Mouse (Mus musculus) hindbrain, embryonic 12.5 days (tissue): ENCODE results near the gene Igf2r. TPM values are rescaled to one million over a fixed set of nuclear protein-coding genes. Genes with fewer than 3 reads are reported as not detected.

Source experiments
- ATAC-seq: fragments of 200-750 bp; cut with Nextera tagmentation; 2 replicates; pipeline ENCODE4 v1.8.0; 2017; ENCODE audit warnings: moderate TSS enrichment; ENCODE audit not compliant: low FRiP score
- H3K27ac ChIP-seq: fragments of 300-500 bp; sonication (generic); 2 replicates; pipeline ENCODE4 v1.5.1; 2016; ENCODE audit warnings: mild to moderate bottlenecking
- H3K27me3 ChIP-seq: fragments of 300-500 bp; sonication (generic); 2 replicates; pipeline ENCODE4 v1.6.1; 2016; ENCODE audit warnings: mild to moderate bottlenecking
- H3K36me3 ChIP-seq: fragments of 300-500 bp; sonication (generic); 2 replicates; pipeline ENCODE4 v1.6.1; 2016; ENCODE audit warnings: mild to moderate bottlenecking
- H3K4me1 ChIP-seq: fragments of 300-500 bp; sonication (generic); 2 replicates; pipeline ENCODE4 v1.6.1; 2016
- H3K4me2 ChIP-seq: fragments of 300-500 bp; sonication (generic); replicated peaks from 2 replicates; pipeline ENCODE4 v1.6.1; 2016; ENCODE audit warnings: mild to moderate bottlenecking
- H3K4me3 ChIP-seq: fragments of 300-500 bp; sonication (generic); 2 replicates; pipeline ENCODE4 v1.5.1; 2016; ENCODE audit warnings: mild to moderate bottlenecking
- H3K9ac ChIP-seq: fragments of 300-500 bp; sonication (generic); 2 replicates; pipeline ENCODE4 v1.6.1; 2016; ENCODE audit warnings: mild to moderate bottlenecking, moderate library complexity
- H3K9me3 ChIP-seq: fragments of 300-500 bp; sonication (generic); replicated peaks from 2 replicates; pipeline ENCODE4 v1.6.1; 2016; ENCODE audit warnings: mild to moderate bottlenecking
- WGBS: fragments of 180-500 bp; shearing (Covaris S2); methylation state at CpG from one replicate; pipeline ENCODE4 v1.1.7; 2016; 5-methylcytosine and 5-hydroxymethylcytosine counted together
- polyA plus RNA-seq: library from polyadenylated mRNA; unstranded; fragments of >200 nt; fragmentation: Nextera tagmentation; extraction: Ambion mirVana; gene quantifications from 2 replicates; pipeline ENCODE4 v1.2.1, GENCODE M21; 2016

The Igf2r gene
- polyA plus RNA-seq, 1 experiment from 2014 or later, result 27.5 TPM

GRCm38 (mm10) chr17:12668478-12669362, 100.7 kb downstream of the Igf2r start:
- Histone ChIP-seq H3K27me3 (no peaks in the 10 kb centered on the region), H3K4me3 (no peak overlapping the region), H3K27ac (no peak overlapping the region), H3K4me2 (no peak overlapping the region), H3K9me3 (no peaks in the 10 kb centered on the region), H3K4me1 (no peaks in the 10 kb centered on the region), H3K36me3 (no peaks in the 10 kb centered on the region), H3K9ac (no peak overlapping the region)
- WGBS, result 61% methylated on average over 7 of the region's 7 CpGs
- ATAC-seq, result no peak

DNA sequence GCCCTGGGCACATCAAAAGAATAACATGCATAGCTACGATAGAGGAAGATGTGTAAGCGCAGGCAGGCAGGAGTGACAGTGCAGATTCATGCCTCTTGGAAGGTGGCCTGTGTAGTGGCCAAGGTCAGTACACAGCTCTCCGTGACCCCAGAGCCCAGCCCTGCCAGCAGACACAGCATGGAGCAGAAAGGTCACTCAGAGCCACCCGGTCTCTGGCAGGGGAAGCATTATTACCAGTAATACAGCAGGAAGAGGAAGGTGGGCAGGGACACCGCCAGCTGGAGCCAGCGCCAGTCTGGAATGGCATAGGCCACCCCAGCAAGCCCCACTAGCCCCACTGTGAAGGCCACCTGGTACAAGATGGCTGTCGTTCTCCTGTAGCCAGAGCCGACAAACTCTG, 105.3 kb downstream of the Igf2r start:
- no peaks in the 10 kb centered on the region for H3K9me3 ChIP-seq
- no peaks in the 10 kb centered on the region for H3K27me3 ChIP-seq
- no peaks in the 10 kb centered on the region for H3K36me3 ChIP-seq
- no peak overlapping the region for H3K27ac ChIP-seq
- H3K4me1 ChIP-seq, result no peaks in the 10 kb centered on the region
- no peak overlapping the region for H3K4me2 ChIP-seq
- H3K9ac ChIP-seq, result no peak overlapping the region
- WGBS, result 76% methylated on average over 8 of the region's 8 CpGs
- ATAC-seq, result no peak
- no peak overlapping the region for H3K4me3 ChIP-seq

GRCm38 (mm10) chr17:12660572-12661260, 108.7 kb downstream of the Igf2r start:
- H3K4me1 ChIP-seq, result no peaks in the 10 kb centered on the region
- WGBS, result 72% methylated on average over 13 of the region's 13 CpGs
- H3K27ac ChIP-seq, result no peak overlapping the region
- H3K9me3 ChIP-seq, result no peaks in the 10 kb centered on the region
- no peak overlapping the region for H3K4me2 ChIP-seq
- H3K27me3 ChIP-seq, result no peaks in the 10 kb centered on the region
- no peak for ATAC-seq
- no peak overlapping the region for H3K4me3 ChIP-seq
- no peaks in the 10 kb centered on the region for H3K36me3 ChIP-seq
- H3K9ac ChIP-seq, result no peak overlapping the region

DNA sequence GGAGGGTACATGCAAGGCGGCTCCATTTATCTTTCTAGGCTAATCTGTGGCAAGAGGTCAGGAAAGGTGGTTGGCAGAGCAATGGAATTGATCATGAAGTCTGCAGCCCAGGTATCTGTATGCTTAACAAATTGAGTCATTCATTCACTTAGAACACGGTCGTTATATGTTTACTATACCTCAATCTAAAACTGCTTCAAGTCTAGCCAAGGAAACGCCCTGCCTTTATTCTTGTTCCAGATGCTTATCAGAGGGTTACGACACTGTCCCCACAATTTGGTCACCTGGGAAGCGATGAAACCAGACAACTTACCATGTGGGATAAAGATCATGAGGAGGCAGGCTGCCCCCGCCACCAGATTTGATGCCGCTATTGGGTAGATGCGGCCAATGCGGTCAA, 110.2 kb downstream of the Igf2r start:
- Histone ChIP-seq H3K9ac (no peak overlapping the region), H3K27me3 (no peaks in the 10 kb centered on the region), H3K9me3 (no peaks in the 10 kb centered on the region), H3K36me3 (no peaks in the 10 kb centered on the region), H3K4me3 (no peak overlapping the region), H3K4me1 (no peaks in the 10 kb centered on the region), H3K4me2 (no peak overlapping the region), H3K27ac (no peak overlapping the region)
- ATAC-seq, result no peak
- WGBS, result 94% methylated on average over 10 of the region's 10 CpGs

DNA sequence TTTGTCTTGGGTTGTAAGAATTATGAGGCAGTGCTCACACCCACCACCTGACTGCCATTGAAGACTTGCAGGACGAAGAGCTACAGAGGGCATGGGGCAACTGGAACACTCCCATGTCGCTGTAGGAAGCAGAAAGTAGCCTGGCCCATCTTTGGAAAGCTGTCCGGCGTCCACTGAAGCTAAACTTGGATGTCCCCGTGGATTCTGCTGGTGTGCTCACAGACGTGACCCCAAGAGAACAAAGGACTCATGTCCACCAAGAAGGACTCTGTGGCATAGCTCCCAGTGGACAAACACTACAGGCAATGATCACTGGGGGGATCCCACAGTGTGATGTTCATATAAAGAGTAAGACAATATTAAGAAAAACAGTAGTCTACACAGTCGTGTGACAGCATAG, 110.7 kb downstream of the Igf2r start:
- Histone ChIP-seq H3K4me2 (no peak overlapping the region), H3K4me3 (no peak overlapping the region), H3K4me1 (no peaks in the 10 kb centered on the region), H3K36me3 (no peaks in the 10 kb centered on the region), H3K27me3 (no peaks in the 10 kb centered on the region), H3K9me3 (no peaks in the 10 kb centered on the region), H3K9ac (no peak overlapping the region), H3K27ac (no peak overlapping the region)
- WGBS, result 89% methylated on average over 7 of the region's 7 CpGs
- ATAC-seq, result no peak

DNA sequence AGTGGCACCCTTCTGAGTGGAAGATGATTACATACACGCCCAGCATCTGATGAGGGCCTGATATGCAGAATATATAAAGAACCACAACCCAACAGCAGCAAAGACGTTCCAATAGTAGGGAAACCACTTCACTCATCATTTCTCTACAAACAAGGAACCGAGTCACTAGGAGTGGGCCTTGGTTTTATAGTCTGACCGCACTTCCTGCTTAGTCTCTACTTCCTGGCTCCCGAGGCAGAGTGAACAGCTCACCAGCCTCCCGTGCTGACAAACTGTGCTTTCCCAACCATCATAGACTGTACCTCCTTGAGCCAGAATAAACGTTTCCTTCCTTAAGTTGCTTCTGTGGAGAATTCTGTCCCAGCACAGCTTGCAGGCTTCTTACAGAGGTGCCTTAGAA, 113.6 kb downstream of the Igf2r start:
- no peaks in the 10 kb centered on the region for H3K9me3 ChIP-seq
- no peak for ATAC-seq
- WGBS, result 84% methylated on average over 7 of the region's 7 CpGs
- H3K4me3 ChIP-seq, result no peak overlapping the region
- H3K27me3 ChIP-seq, result no peaks in the 10 kb centered on the region
- H3K9ac ChIP-seq, result no peak overlapping the region
- H3K36me3 ChIP-seq, result no peaks in the 10 kb centered on the region
- no peak overlapping the region for H3K4me2 ChIP-seq
- H3K27ac ChIP-seq, result no peak overlapping the region
- H3K4me1 ChIP-seq, result no peaks in the 10 kb centered on the region

- Histone ChIP-seq H3K9me3 (no peaks in the 10 kb centered on the region), H3K27ac (no peak overlapping the region), H3K9ac (no peak overlapping the region), H3K4me3 (no peak overlapping the region), H3K27me3 (no peaks in the 10 kb centered on the region), H3K4me2 (no peak overlapping the region), H3K36me3 (no peaks in the 10 kb centered on the region), H3K4me1 (no peaks in the 10 kb centered on the region)
- ATAC-seq, result no peak
- 78% methylated on average over 3 of the region's 3 CpGs for WGBS
Measured at GRCm38 (mm10) chr17:12654061-12654460, 115.4 kb downstream of the Igf2r start.

DNA sequence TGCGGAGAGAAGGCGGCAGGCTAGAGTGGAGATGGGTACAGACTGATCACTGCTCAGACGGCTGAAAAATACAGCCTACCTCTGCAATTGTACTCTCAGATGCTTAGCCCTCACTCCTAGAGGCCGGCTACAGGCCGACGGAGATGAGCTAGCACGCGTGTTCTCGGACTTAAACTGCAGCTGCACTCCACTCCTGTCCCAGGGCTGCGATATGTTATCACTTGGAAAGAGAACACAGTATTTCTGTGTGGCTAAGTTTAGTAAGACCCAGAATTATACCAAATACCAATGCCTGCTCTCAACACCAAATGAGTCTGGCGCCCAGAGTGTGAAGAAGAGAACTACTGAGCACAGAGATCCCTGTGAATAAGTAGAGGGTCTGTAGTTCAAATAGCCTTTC, 116.9 kb downstream of the Igf2r start:
- Histone ChIP-seq H3K4me3 (no peak overlapping the region), H3K9ac (no peak overlapping the region), H3K27ac (no peak overlapping the region), H3K9me3 (no peaks in the 10 kb centered on the region), H3K27me3 (no peaks in the 10 kb centered on the region), H3K4me2 (no peak overlapping the region), H3K36me3 (no peaks in the 10 kb centered on the region), H3K4me1 (no peaks in the 10 kb centered on the region)
- 93% methylated on average over 11 of the region's 11 CpGs for WGBS
- ATAC-seq, result no peak

DNA sequence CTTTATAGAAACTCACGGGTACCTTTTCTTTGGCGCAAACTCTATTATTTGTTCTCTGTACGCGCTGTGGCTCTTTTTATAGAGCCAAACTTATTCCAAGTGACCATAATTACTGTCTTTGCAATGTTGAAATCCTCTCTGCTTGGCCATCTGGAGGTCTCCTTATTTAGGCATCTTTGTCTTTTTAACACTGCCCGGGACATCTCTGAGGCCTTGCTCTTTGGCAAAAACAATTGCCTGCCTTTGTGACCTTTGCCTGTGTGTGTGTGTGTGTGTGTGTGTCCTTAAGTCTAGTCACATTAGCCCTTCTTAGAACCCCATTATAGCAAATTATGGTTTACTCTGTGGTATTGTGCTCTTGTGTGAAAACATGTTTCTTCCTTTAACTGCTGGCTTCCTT, 124.0 kb downstream of the Igf2r start:
- no peak overlapping the region for H3K4me2 ChIP-seq
- no peaks in the 10 kb centered on the region for H3K27me3 ChIP-seq
- H3K27ac ChIP-seq, result no peak overlapping the region
- no peaks in the 10 kb centered on the region for H3K4me1 ChIP-seq
- no peak overlapping the region for H3K9ac ChIP-seq
- H3K9me3 ChIP-seq, result no peaks in the 10 kb centered on the region
- H3K4me3 ChIP-seq, result no peak overlapping the region
- WGBS, result 84% methylated on average over 5 of the region's 5 CpGs
- no peaks in the 10 kb centered on the region for H3K36me3 ChIP-seq
- no peak for ATAC-seq

DNA sequence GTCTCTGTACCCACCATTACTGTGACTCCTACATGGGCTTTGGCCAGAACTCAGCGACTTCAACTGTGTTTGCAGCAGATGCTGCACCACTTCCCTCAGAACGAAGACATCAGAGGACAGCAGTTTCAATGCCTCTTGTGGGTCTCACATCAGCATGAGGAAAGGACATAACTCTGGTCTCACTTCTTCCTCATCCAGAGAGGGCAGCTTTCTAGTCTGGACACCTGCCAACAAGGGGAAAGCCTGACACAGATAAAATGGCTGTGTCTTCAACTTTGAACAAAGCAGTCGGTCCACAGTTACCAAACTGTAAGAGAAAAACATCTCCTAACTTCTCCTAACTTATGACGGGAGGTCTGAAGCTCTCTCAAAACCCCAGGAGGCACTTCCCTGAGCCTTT, 128.4 kb downstream of the Igf2r start:
- Histone ChIP-seq H3K27ac (no peak overlapping the region), H3K4me2 (no peak overlapping the region), H3K4me1 (no peaks in the 10 kb centered on the region), H3K9me3 (no peaks in the 10 kb centered on the region), H3K36me3 (no peaks in the 10 kb centered on the region), H3K9ac (no peak overlapping the region), H3K4me3 (no peak overlapping the region), H3K27me3 (no peaks in the 10 kb centered on the region)
- 69% methylated on average over 4 of the region's 4 CpGs for WGBS
- ATAC-seq, result no peak

DNA sequence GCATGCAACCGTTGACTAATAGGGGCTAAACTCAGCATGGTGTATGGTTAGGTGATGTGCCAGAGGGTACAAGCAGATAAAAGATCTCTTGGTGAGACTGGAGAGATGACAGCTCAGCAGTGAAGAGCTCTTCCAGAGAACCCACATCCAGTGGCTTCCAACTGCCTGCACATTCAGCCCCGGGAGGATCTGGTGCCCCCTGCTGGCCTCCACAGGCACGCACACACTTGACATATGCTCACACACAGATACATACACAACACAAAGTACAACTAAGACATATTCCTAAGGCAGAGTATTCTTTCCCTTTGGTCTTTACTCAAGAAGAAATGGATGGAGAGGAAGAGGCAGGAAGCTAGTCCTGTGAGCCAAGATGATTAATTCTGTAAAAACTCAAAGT, 129.9 kb downstream of the Igf2r start:
- WGBS, result 93% methylated on average over 3 of the region's 3 CpGs
- H3K4me3 ChIP-seq, result no peak overlapping the region
- H3K4me1 ChIP-seq, result no peaks in the 10 kb centered on the region
- no peak overlapping the region for H3K9ac ChIP-seq
- no peaks in the 10 kb centered on the region for H3K9me3 ChIP-seq
- no peak overlapping the region for H3K4me2 ChIP-seq
- ATAC-seq, result no peak
- H3K27me3 ChIP-seq, result no peaks in the 10 kb centered on the region
- no peaks in the 10 kb centered on the region for H3K36me3 ChIP-seq
- no peak overlapping the region for H3K27ac ChIP-seq

DNA sequence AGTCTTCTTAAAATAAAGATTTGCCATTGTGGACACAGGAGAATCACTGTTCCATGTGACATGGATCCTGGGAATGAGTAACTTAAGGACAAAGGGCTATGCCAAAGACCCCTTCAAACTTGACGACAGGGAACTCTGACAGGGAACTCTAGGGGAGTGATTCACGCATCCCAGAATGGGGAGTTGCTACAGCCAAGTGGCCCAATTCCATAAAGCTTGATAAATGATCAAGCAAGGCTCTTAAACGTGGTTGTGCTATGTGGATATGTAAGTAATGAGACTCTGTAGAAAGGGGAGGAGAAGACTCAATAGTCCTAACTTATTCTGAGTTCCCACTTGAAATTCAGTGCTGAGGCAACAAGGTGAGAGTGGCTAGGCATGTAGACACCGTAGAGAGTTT, 134.7 kb downstream of the Igf2r start:
- no peak for ATAC-seq
- no peak overlapping the region for H3K27ac ChIP-seq
- no peak overlapping the region for H3K4me2 ChIP-seq
- WGBS, result 74% methylated on average over 4 of the region's 4 CpGs
- H3K4me3 ChIP-seq, result no peak overlapping the region
- no peaks in the 10 kb centered on the region for H3K27me3 ChIP-seq
- no peaks in the 10 kb centered on the region for H3K9me3 ChIP-seq
- H3K4me1 ChIP-seq, result 0 out of 2 replicates have a peak, but pooled peaks cover 7% of the 10 kb centered on the region
- H3K36me3 ChIP-seq, result no peaks in the 10 kb centered on the region
- no peak overlapping the region for H3K9ac ChIP-seq
